Mouse (Mus musculus): ENCODE data around the gene Kif6.

Gene Kif6

DNA sequence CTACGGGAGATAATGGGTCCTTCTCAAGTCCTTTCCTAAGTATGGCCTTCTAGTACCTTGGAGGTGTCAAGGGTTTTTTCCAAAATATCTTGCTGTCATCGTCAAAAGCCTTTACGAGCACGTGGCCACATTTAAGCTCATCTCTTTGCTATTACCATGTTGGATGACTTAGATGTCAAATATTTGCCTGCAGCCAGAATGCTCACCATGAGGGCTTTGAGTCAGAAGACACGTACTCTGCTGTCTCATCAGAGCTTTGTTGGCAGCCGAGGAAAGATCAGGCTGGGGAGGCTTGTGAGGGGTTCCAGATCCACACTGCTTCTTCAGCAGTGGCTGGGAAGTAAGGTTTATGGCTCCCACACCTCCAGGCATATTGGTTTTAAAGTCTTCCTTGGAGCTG lies 53.4 kb downstream of the Kif6 start:
- DNase-seq: no peak

DNA sequence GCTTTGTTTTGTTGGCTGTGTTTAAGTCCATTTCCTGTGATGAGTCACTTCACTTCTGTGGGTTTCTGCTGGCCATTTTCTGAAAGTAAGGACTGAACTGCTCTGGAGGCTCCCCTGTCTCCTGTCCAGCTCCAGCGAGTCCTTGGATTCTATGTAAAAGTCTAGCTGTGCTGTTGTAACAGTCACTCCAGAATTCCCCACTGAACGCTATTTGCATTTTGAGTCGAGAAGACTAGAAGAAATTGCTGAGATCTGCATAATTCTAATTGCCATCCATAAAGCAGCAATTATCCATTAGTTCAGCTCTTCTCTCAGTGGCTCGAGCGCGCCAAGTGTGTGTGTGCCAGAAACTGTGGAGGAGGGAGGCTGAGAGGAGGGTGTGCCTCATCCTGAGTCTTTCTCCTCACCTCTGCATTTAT lies 57.0 kb downstream of the Kif6 start:
- peak; percentile 2 for DNase-seq

DNA sequence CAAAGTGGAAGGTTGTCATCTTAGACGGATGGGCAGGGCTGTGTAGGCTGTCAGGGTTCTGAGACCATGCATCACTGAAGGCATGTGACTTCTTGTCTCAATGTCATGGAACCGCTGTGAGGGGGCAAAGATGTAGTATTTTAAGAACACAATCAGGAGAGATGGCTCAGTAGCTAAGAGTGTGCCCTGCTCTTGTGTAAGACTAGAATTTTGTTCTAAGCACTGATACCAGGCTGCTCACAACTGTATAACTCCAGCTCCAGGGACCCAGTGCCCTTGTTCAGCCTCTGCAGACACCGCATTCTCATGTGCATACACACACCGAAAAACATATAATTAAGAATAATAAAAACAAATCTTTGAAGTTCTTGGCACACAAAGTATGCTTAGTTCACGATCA lies 57.5 kb downstream of the Kif6 start:
- no peak for DNase-seq

DNA sequence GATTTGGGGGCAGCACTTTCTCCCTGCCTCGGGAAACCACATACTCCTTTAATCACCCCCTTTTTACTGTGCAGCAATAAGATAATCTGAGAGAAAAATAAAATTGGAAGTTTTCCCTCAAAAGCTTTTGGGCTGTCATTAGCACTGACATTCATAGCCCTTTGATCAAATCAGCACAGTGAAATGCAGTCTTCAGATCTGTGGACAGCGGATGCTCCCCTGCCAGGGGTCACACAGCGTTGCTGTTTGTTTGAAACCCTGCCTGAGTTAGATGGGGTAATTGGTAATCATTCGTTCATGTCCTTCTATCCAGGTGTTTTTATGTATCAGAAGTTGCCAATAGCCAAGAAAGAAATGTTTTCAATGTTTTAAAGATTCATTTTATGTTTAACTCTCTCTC lies 60.7 kb downstream of the Kif6 start:
- no peak for DNase-seq

DNA sequence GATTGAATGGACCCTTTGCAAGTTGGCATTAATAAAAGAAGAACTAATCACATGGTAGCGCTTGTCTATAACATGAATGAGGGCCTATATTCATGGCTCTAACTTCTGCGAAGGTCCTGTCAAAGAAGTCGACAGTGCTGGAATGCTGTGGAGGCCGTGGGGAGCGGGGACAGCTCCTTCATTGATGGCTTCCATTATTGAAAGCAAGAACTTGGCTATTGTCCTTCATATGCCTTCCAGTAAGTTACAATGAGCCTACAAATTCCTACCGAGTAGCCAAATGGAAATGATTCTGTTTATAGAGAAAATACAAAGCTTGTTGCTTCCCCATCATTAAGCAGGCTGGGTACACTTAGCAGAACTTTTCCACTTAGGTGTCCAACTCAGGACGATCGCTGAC lies 66.5 kb downstream of the Kif6 start:
- no peak for DNase-seq

DNA sequence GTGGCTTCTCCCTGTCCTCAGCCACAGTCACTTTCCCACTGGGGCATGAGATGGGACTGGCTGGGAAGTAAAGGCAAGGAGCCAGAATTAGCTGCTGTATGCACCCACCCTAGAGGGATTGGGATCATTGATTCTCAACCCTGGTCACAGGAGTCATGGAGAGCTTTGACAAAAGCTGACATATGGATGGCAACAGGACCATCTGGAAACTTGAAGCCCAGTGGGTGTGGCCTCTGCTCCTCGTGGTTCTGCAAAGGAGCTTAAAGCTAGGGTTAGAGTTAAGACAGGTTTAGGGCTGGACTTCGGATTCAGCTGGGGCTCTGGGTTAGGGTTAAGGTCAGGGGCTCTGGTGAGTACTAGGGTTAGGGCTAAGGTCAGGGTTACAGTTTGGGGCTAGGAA lies 69.2 kb downstream of the Kif6 start:
- no peak for DNase-seq

DNA sequence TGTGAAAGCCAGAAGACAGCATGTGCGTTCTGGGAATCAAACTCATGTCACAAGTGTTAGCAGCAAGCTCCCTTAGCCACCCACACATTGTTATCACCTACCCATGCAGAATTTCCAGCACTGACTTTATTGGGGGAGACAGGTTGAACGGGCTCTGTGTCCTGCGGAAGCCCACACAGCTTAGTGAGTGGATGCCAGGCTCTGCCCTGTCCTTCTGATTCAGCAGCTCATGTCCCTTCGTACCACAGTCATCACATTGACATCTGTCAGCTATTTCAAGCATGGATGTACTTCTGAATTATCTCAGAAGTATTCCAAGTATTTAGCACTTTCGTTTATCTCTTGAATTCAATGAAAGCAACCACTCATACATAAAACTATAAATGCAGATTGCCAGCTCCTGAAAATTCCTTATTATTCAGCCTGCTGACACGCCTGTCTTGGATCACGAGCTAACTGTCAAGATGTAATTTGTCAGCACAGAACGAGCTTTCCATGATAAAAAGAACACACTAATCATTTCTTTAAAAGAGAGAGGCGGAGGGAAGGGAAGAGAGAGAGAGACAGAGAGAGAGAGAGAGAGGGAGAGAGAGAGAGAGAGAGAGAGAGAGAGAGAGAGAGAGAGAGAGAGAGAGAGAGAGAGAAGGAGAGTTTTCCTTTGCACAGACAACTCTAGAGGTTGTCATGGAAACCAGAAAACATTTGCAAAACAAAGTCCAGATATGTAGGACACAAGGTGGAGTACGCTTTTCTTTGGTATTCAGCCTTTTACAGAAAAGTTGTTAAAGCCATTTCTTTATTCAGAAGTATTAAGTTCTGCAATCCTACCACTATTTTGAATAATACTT lies 75.9 kb downstream of the Kif6 start:
- no peak for DNase-seq

DNA sequence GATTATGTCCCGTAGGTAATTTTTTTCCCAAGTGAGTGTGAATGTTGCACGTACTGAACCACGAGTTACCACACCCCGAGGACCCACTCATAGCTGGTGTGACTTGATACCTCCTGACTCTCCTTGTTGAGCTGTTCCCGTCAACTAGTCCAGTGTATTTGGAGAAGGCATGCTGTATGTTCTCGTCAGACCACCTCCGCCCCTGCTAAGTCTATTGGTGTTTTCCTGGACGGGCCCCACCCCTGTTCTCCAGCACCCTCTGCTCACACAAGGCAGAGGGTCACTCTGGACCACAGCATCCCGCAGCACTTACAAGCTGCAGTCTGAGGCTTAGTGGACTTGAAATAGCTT lies 76.5 kb downstream of the Kif6 start:
- DNase-seq: no peak

DNA sequence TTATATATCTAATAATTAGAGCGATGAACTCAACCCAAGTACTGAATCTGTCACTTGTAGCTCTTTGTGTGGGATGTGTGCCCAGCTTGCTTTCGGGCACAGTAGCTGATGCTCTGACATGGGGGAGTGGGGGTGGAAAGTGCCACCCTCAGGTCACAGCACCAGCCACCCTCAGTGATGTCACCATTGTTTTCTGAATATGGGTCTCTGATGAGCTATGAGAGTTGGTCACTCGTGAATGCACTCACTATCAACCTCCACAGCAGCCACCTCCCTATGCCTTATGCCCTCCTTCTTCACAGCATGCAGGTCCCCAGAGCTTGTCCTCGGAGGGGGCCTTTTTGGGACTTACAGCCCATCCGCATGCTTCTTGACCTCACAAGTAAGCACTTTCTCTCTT lies 78.3 kb downstream of the Kif6 start:
- no peak for DNase-seq

DNA sequence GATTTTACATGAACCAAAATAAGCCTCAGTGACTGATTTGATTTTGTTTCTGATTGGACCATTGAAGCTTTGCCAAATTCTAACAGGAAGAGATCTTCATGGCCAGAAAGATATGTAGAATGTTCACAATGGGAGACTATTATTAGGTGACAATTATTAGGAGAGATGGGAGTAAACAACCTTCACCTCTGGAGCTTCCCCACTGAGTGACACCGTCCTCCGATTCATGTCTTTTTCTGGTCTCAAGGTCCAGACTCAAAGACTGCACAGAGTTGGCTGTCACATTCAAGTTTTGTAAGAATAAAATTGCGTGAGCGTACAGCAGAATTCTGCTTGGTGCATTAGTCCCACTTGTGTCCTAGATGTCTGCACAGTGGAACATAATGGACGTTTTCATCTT lies 82.3 kb downstream of the Kif6 start:
- no peak for DNase-seq

DNA sequence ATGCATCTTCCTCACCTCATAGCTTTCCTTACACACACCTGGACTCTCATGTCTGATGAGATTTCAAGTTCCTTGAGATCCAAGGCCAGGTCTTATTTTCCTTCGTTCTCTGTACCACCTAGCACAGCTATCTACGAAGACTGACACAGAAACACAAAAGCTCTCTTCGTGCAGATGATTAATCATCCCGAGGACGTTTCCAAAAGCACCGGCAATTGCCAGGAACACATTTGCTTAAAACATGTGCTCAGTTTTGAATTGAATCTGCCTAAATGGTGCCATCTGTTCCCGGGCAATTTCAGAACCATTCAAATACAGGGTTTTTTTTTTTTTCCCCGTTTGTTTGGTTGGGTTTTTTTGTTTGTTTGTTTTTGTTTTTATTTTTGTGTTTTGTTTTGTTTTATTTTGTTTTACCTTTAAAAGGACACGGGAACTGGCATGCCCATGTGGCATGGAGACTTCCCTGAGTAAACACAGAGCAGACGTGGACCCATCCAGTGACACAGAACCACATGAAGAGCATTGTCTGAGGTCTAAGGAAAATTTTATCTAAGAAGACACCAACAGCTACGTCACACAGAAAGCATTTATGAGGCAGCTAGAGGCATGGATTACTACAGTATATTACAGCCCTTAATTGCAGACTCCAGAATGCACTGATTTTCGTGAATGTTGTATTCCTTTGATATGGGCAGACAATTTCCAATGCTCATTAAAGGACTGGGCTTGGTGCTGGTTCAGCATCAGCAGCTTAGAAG lies 88.7 kb downstream of the Kif6 start:
- peak; percentile 11 for DNase-seq

DNA sequence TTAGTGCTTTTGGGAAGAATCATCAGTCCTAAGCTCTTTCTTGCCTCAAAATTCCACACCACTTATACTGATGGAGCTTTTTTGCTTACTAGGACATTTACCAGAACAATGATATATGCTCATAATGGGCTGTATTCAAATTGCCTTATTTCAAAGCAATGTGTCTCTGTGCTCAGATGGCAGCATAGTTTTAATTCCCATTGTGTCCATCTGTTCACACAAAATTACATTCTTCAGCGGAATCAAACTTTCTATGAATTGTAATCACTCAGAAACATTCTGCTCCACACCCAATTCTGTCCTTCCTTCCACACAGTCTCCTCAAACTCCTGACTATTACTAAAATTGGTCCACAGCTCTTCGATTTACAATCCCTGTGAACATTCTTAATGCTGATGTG lies 94.3 kb downstream of the Kif6 start:
- no peak for DNase-seq

DNA sequence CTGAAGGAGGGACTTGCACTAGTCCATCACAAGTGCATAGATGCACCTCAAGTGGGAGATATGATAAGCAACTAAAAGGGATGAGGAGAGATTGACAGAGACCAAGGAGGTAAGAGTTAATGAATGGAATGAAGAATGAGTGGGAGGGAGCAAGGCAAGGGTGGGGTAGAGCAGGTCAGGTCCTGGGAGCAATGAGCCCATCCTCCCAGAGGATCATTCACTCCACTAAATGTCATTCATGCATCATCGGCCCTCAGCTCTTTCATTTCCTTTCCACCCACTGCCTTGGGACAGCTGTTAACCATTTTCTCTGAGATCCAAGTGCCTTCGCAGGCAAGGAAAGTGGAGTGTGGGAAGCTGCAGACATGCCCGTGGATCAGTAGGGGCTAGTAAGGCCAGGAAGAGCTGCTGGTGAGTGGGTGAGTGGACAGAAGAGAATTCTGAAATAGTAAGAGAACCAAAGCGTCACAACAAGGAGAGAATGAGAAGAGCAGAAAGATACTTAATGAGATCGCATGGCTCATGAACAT lies 95.2 kb downstream of the Kif6 start:
- no peak for DNase-seq

DNA sequence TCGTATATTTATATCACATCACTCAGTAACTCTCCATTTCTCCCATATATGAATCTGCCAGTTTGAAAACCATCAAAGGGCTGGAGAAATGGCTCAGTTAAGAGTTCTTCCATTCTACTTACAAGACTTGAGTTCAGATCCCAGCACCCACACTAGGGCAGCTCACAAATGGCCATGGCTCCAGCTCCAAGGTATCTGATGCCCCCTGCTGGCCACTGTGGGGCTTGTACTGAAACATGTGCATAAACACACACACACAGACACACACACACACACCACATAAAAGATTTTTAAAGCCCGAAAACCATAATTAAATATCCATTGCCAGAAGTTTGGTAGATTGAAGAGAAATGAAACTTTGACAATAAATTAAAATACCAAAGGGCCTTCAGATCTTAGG lies 111.3 kb downstream of the Kif6 start:
- DNase-seq: no peak

DNA sequence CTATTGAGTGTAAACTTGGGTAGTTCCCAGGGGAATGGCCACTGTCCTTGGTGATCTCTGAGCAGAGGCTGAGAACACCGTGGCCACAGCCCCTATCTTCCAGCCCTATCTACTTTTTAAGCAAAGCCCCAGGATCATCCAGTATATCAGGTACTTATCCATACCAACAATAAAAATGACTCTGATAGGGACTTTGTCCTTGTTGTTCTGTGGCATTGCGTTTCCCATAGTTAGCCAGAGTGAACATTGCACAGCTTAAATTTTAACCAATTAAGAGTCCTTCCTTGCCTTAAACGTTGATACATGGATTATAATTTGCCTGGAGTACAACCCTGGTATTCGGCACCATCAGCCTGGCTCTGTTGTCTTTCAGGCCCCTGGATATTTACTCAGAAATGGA lies 112.0 kb downstream of the Kif6 start:
- DNase-seq: no peak

DNA sequence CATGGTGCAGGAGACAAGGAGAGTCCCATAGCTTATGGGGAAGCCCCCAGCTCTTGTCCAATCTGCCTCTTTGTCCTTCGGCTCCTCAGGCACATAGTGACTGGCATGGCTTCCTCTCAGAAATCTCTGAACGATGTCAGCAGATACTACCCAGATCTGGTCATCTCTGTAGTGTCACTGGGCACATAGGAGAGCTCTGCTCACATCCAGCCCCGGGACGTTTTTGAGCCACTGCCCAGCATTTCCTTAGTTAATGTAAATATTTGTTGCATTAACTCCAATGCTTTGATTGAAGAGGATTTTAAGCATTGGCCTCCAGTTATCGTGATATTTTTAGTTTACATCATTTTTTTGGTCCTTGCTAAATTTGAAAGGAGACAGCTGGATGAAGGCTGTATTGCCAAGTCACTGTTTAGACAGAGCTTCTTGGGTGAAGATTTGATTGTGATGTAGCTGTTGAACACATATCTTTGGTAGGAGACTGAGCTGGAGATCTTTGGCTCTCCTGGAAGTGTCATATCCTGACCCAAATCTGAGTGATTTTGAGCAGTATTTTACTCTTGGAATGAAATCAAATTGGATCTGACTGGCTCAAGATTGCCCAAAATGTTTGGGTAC lies 112.6 kb downstream of the Kif6 start:
- DNase-seq: no peak

DNA sequence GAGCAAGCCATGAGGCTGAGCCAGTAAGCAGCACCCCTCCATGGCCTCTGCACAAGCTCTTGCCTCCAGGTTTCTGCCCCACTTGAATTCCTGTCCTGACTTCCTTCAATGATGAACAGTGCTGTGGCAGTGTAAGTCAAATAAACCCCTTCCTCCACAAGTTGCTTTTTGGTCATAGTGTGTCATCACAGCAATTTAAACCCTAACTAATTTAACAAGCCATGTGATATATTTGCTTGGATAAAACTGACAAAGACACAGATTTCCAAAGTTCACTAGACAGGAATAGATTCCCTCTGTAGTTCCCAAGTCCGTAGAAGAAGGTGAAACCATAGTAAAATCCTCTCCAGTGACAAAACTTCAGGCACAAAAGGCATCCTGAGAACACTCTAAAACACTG lies 114.9 kb downstream of the Kif6 start:
- DNase-seq: no peak

DNA sequence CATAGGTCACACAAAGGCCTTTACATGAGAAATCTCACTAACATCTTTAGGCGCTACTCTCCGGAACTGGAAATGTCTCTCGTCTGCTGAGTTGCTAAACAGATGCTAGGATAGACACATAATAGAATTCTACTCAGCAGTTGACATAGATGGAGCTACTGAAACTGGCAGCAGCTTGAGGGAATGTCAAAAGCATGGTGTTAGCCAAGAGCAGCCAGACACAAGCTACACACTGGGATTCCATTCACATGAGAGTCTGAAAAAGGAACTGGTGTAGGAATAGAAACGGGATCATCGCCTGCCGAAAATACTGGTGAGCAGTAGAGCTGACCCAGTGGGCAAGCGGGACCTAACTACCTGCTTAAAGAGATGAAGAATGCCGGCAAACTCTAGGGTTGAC lies 117.8 kb downstream of the Kif6 start:
- no peak for DNase-seq

DNA sequence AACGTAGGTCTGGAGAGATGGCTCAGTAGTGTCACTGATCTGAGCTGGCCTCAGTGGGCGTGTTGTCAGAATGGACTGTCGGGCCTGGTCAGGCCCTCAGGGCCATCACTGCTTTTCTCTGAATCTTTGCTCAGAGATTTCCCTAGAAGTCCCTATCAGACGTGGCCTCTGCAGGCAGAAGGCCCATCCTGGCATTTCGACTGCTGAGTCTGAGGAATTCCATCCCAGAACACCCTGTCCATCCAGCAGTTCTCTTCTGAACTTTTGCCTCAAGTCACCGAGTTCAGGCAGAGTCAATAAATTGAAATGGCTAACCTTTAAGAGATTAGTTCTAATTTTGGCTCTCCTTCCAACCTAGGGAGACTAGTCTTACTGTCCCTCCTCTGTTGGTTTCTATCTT lies 119.1 kb downstream of the Kif6 start:
- DNase-seq: no peak

DNA sequence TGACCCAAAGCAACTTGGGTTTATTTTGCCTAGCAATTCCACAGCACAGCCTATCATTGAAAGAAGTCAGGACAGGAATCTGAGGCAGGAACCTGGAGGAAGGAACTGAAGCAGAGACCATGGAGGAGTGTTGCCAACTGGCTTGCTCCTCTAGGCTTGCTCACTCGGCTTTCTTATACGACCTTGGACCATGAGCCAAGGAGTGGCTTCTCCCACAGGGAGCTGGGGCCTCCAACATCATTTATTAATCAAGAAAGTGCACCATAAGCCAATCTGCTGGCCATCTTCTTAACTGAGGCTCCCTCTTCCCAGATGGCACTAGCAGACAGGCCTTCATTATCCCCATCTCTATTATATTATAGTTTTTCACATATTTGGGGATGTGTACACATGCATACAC lies 119.8 kb downstream of the Kif6 start:
- DNase-seq: no peak

DNA sequence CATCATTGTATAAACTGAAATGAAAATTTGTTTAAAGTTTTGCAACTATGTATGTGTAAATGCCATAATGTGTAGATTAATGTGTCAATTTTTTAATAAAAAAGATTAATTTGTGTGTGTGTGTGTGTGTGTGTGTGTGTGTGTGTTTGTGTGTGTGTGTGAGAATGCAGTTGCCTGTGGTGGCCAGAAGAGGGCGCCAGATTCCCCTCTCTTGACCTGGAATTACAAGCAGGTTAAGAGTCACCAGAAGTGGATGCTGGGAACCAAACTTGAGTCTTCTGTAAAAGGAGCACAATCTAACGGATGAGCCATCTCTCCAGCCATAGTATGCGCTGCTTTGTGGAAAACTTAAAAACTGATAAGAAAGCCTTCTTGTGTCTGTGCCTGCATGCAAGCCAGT lies 121.4 kb downstream of the Kif6 start:
- DNase-seq: no peak

DNA sequence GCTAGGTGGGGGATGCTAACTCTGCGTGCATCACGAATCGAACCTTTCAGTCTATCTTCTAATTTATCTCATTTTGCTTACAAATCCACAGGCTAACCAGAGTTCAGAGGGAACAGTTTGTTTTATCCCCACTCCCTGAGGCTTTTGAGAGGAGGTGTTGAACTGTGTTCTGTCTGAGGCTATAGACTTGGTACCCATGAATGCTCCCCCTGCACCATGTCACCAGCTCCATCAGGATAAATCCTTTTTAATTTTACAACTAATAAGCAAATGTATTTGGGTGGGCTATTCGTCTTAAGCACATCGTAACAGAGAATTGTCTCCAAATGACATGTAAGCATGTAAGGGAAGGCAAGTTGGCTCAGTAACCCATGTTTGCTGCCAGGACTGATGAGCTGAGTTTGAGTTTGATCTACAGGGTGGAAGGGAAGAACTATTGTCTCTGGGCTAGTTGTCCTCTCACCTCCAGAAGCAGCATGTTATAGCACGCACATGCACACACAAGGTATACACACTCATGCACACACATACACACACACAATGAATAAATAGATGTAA lies 122.4 kb downstream of the Kif6 start:
- no peak for DNase-seq

DNA sequence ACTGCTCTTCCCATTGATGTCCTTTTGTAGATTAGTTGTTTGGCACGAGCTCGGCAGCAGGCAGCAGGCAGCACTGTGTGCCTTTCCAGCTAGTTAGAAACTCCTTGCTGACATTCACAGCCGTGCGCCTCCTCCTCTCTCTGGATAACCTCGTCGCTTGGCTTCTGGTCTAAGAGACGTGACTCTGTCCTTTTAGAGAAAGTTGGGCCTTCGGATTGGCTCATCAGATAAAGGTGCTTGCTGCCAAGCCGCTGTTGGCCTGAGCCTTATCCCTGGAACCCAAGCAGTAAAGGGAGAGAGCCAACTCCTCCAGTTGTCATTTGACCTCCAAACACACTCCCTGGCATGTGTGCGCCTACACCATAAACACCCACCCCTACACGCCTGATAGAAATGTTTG lies 123.4 kb downstream of the Kif6 start:
- no peak for DNase-seq

All from cerebellum, adult 9-10 months (tissue).